Mouse (Mus musculus) hindbrain, embryonic 15.5 days (tissue): ENCODE data around the gene Nomo1. TPM values are rescaled to one million over a fixed set of nuclear protein-coding genes. Genes with fewer than 3 reads are reported as not detected.

Source experiments
- ATAC-seq: fragments of 200-750 bp; cut with Nextera tagmentation; 2 replicates; pipeline ENCODE4 v1.8.0; 2017; ENCODE audit warnings: low read depth, moderate number of reproducible peaks, moderate TSS enrichment; ENCODE audit not compliant: low FRiP score
- H3K27ac ChIP-seq: fragments of 300-500 bp; sonication (generic); replicated peaks from 2 replicates; pipeline ENCODE4 v1.5.1; 2015; ENCODE audit warnings: mild to moderate bottlenecking, inconsistent platforms
- H3K27me3 ChIP-seq: fragments of 300-500 bp; sonication (generic); 2 replicates; pipeline ENCODE4 v1.6.1; 2015; ENCODE audit warnings: control low read depth, inconsistent platforms
- H3K36me3 ChIP-seq: fragments of 300-500 bp; sonication (generic); 2 replicates; pipeline ENCODE4 v1.6.1; 2015; ENCODE audit warnings: control low read depth, inconsistent platforms
- H3K4me1 ChIP-seq: fragments of 300-500 bp; sonication (generic); replicated peaks from 2 replicates; pipeline ENCODE4 v1.6.1; 2015; ENCODE audit warnings: control low read depth, inconsistent platforms
- H3K4me2 ChIP-seq: fragments of 300-500 bp; sonication (generic); 2 replicates; pipeline ENCODE4 v1.6.1; 2015; ENCODE audit warnings: moderate library complexity, mild to moderate bottlenecking, inconsistent platforms
- H3K4me3 ChIP-seq: fragments of 300-500 bp; sonication (generic); 2 replicates; pipeline ENCODE4 v1.5.1; 2015; ENCODE audit warnings: mild to moderate bottlenecking, inconsistent platforms
- H3K9ac ChIP-seq: fragments of 300-500 bp; sonication (generic); 2 replicates; pipeline ENCODE4 v1.6.1; 2015; ENCODE audit warnings: inconsistent platforms
- H3K9me3 ChIP-seq: fragments of 300-500 bp; sonication (generic); 2 replicates; pipeline ENCODE4 v1.6.1; 2016; ENCODE audit warnings: control low read depth, inconsistent platforms
- WGBS: fragments of 180-500 bp; shearing (Covaris S2); methylation state at CpG from one replicate; pipeline ENCODE4 v1.1.7; 2015; 5-methylcytosine and 5-hydroxymethylcytosine counted together
- polyA plus RNA-seq: library from polyadenylated mRNA; unstranded; fragments of >200 nt; fragmentation: Nextera tagmentation; extraction: Ambion mirVana; gene quantifications from 2 replicates; pipeline ENCODE4 v1.2.1, GENCODE M21; 2015

Gene Nomo1
- polyA plus RNA-seq, 1 experiment from 2014 or later = 47.0 TPM

DNA sequence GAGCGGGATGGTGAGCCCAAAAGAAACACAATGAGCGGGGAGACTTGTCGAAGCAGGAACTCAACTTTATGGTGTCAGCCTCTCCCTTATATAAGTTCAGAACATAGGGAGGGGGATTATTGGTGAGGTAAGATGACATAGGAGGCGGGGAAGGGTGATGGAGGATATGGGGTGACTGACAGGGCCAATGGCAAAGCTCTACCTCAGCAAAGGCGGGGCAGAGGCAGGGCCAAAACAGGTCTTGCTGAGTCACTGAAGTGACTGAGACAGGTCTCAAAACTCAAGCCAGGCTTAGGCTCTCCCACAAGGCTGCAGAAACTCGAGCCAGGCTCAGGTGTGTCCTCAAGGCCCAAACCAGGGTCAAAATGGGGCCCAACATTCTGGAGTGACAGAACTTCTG lies 52.9 kb downstream of the Nomo1 start:
- 91% methylated on average over 6 of the region's 6 CpGs for WGBS
- H3K27ac ChIP-seq = no peak overlapping the region
- no peak overlapping the region for H3K4me2 ChIP-seq
- ATAC-seq = no peak
- no peak overlapping the region for H3K9ac ChIP-seq
- no peaks in the 10 kb centered on the region for H3K4me1 ChIP-seq
- H3K4me3 ChIP-seq = no peak overlapping the region
- H3K9me3 ChIP-seq = no peaks in the 10 kb centered on the region
- H3K27me3 ChIP-seq = no peaks in the 10 kb centered on the region
- peaks cover 23% of the 10 kb centered on the region for H3K36me3 ChIP-seq

DNA sequence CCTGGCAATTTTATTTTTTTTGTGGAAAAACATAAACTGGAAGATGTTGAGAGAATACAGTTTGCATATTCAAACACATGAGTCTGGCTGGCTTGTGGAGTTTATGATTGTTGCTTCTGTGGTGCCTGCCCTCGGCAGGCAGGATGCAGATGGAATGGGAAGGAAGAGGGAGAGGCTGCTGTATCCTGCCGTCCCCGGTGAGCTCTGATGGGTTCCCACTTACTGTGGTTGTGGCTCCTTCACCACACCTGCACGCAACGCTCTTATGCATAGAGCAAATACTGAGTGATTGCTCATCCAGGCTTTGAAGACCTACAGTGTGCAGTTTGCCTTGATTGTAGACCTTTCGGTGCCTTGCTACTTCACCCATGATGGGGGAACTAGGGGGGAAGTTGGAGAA lies 54.7 kb downstream of the Nomo1 start:
- H3K27me3 ChIP-seq = no peaks in the 10 kb centered on the region
- no peak overlapping the region for H3K4me2 ChIP-seq
- ATAC-seq = no peak
- no peak overlapping the region for H3K27ac ChIP-seq
- peaks cover 2% of the 10 kb centered on the region; the same call in 1 of the 2 replicates for H3K4me1 ChIP-seq
- WGBS = 92% methylated on average over 6 of the region's 6 CpGs
- no peak overlapping the region for H3K9ac ChIP-seq
- no peak overlapping the region for H3K4me3 ChIP-seq
- no peaks in the 10 kb centered on the region for H3K9me3 ChIP-seq
- H3K36me3 ChIP-seq = peaks cover 9% of the 10 kb centered on the region

DNA sequence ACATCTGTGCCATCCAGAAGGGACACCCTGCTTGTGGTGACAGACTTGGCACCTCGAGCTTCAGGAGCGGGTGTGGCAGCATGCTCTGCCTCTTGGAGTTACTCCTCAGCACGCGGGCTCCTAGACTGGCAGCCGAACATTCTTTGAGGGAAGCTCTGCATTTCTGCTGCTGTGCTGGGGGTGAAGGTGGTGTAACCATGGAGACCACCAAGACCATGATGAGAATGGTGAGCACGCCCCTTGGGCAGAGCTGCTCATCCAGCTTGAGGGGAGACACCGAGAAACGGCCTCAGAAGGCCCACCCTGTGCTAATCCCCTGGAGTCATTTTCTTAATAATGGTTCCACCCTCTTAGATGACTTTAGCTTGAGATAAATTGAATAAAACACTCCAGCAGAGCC lies 59.3 kb downstream of the Nomo1 start:
- Histone ChIP-seq H3K36me3 (no peaks in the 10 kb centered on the region), H3K9me3 (no peaks in the 10 kb centered on the region), H3K4me3 (no peak overlapping the region), H3K4me2 (no peak overlapping the region), H3K9ac (no peak overlapping the region), H3K27me3 (peaks cover 11% of the 10 kb centered on the region), H3K27ac (no peak overlapping the region), H3K4me1 (peaks cover 18% of the 10 kb centered on the region)
- no peak for ATAC-seq
- 24% methylated on average over 8 of the region's 8 CpGs for WGBS

DNA sequence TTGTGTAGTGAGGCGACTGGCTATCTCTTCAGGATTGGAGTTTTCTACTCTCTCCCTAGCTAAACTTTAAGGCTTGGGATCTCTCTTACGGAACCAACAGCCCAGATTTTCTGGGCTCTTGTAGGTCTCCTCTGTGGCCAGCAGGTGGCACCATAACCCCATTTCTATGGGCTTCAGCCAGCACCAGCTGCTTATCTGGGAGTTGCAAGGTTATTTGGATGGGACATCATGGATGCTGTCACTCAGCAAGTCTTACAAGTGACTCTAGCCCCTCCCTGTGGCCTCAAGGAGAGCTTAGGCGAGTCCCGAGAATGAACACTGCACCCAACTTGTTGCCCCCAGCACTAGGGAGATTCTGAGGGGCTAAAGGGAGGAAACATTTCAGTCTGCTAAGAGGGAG lies 62.6 kb downstream of the Nomo1 start:
- H3K4me2 ChIP-seq = no peak overlapping the region
- H3K27ac ChIP-seq = no peak overlapping the region
- no peak overlapping the region for H3K4me3 ChIP-seq
- H3K4me1 ChIP-seq = peaks cover 32% of the 10 kb centered on the region
- H3K9ac ChIP-seq = no peak overlapping the region
- ATAC-seq = peak; percentile 37; the same call in 1 of the 2 replicates
- H3K36me3 ChIP-seq = no peaks in the 10 kb centered on the region
- 3% methylated on average over 4 of the region's 4 CpGs for WGBS
- no peaks in the 10 kb centered on the region for H3K9me3 ChIP-seq
- H3K27me3 ChIP-seq = peaks cover 11% of the 10 kb centered on the region

DNA sequence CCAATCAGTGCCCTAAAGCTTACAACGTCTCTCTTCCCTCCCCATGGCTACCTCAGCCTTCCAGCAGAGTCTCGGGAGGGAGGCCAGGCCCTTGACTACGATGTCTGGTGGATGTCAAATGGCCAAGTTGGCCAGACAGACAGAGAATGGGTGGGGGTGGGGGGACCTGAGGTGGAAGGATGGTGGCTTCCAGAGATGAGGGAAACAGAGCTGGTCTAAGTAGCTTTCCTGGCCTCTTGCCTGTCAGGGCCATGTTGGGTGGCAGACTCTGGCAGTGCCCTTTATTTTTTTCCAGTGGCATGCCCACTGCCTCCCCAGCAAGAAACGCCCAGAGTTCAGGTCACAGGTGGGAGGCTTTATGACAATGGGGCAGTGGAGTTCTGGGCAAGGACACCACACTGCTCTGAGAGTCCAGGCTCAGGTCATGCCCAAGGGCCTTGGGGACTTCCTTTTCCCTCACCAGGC lies 63.9 kb downstream of the Nomo1 start:
- peaks cover 11% of the 10 kb centered on the region for H3K27me3 ChIP-seq
- no peak overlapping the region for H3K4me3 ChIP-seq
- H3K9ac ChIP-seq = no peak overlapping the region
- 57% methylated on average over 4 of the region's 4 CpGs for WGBS
- H3K4me2 ChIP-seq = 0 out of 2 replicates have a peak overlapping the region, but pooled peaks have one; percentile 11
- no peaks in the 10 kb centered on the region for H3K36me3 ChIP-seq
- no peak overlapping the region for H3K27ac ChIP-seq
- no peaks in the 10 kb centered on the region for H3K9me3 ChIP-seq
- H3K4me1 ChIP-seq = peaks cover 32% of the 10 kb centered on the region
- ATAC-seq = no peak

DNA sequence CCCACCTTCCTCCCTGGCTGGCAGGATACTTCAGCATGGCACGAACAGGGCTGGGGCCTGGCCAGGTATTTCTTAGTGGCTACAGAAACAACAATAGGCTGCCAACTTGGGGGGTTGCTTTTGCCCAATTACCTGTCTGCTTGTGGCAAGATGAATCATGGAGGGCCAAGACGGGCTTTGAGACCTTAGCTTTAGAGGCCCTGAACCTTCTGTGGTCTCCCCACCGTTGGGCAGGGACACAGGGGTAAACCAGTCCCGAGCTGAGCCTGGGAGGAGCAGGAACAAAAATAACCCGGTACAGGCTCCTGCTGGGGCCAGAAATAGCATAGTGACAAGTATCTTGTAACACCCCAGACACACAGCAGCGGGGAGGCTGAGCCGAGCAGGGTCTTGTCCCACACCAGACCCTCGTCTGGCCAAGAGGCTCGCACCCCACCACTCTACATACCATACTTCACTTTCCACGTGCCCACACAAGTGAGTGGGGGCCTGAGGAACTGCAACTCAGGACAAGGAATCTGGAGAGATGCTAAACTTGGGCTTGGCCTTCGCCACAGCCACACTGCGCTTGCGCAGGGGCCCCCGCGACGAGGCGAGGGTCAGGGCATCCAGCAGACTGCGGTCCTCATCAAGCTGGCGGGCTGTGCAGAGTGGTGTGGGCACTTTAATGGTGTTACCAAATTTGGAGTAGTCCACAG lies 64.9 kb downstream of the Nomo1 start:
- no peak overlapping the region for H3K27ac ChIP-seq
- H3K9ac ChIP-seq = no peak overlapping the region
- ATAC-seq = no peak
- no peaks in the 10 kb centered on the region for H3K36me3 ChIP-seq
- peaks cover 11% of the 10 kb centered on the region for H3K27me3 ChIP-seq
- H3K4me1 ChIP-seq = peaks cover 36% of the 10 kb centered on the region
- peak overlapping the region; percentile 17; the same call in 1 of the 2 replicates for H3K4me2 ChIP-seq
- no peaks in the 10 kb centered on the region for H3K9me3 ChIP-seq
- WGBS = 84% methylated on average over 19 of the region's 19 CpGs
- no peak overlapping the region for H3K4me3 ChIP-seq

DNA sequence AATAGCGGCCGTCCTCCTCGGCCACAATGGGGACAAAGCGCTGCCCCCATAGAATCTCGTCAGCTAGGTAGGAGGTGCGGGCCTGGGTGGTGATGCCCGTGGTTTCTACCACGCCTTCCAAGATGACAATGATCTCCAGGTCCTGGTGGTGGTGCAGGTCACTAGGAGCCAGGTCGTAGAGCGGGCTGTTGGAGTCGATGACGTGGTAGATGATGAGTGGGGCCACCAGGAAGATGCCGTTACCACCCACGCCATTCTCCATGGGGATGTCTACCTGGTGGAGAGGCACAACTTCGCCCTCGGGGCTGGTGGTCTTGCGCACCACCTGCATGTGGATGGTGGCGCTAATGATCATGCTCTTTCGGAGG lies 65.4 kb downstream of the Nomo1 start:
- no peaks in the 10 kb centered on the region for H3K9me3 ChIP-seq
- H3K27me3 ChIP-seq = peaks cover 11% of the 10 kb centered on the region
- H3K4me1 ChIP-seq = peaks cover 41% of the 10 kb centered on the region
- H3K4me3 ChIP-seq = no peak overlapping the region
- H3K4me2 ChIP-seq = peak overlapping the region; percentile 17; the same call in 1 of the 2 replicates
- no peak overlapping the region for H3K9ac ChIP-seq
- H3K27ac ChIP-seq = no peak overlapping the region
- H3K36me3 ChIP-seq = no peaks in the 10 kb centered on the region
- ATAC-seq = no peak
- 95% methylated on average over 19 of the region's 19 CpGs for WGBS

DNA sequence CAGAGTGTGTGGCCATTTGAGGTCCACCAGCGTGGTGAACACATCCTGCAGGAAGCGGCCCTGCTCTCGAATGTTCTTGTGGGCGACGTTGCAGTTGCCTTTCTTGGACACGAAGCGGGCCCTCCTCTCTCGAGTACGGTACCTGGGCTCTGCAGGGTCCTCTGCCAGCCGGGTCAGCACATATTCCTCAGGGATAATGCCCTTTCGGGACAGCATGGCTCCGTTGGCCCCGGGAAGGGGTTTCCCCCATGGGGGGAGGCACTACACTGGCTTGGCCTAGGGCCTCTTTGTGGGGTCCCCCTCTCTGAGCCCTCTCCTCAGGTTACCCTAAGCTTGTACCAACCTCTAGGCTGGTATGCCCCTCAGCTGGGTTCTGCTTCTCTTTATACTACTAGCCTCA lies 66.2 kb downstream of the Nomo1 start:
- peaks cover 49% of the 10 kb centered on the region for H3K4me1 ChIP-seq
- H3K4me2 ChIP-seq = peak overlapping the region; percentile 76
- H3K36me3 ChIP-seq = no peaks in the 10 kb centered on the region
- no peak for ATAC-seq
- 86% methylated on average over 13 of the region's 13 CpGs for WGBS
- peaks cover 10% of the 10 kb centered on the region for H3K27me3 ChIP-seq
- no peak overlapping the region for H3K27ac ChIP-seq
- H3K9me3 ChIP-seq = no peaks in the 10 kb centered on the region
- peak overlapping the region; percentile 69 for H3K4me3 ChIP-seq
- peak overlapping the region; percentile 81 for H3K9ac ChIP-seq

DNA sequence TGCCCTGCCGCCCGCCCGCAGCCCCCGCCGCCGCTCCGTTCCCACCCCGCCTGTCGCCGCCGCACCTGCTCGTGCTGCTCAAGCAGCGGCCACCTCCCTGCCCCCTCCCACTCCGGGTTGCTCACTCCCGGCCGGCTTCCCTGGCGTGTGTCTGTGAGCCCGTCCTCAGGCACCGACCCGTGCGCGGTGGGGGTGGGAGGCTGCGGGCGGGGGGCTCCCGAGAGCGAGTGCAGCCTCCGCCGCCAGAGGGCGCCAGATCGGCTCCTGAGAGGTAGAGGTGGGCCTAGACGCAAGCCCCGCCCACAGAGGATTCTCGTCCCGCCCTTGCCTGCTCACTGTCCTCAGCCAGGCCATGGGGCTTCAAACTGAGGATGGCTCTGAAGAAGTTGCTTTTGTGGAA lies 67.1 kb downstream of the Nomo1 start, which contains the start of gene Kcnj11:
Gene Kcnj11 (minus strand): TSS at position 202 of the 400 bp plus-strand sequence.
- Histone ChIP-seq H3K27ac (0 out of 2 replicates have a peak within 1 kb of the TSS, but pooled peaks have one; percentile 36), H3K27me3 (peaks cover 2% of the 10 kb centered on the region; the same call in 1 of the 2 replicates), H3K36me3 (no peaks in the 10 kb centered on the region), H3K4me2 (peak within 1 kb of the TSS; percentile 76), H3K9me3 (no peaks in the 10 kb centered on the region), H3K4me1 (peaks cover 54% of the 10 kb centered on the region), H3K9ac (peak within 1 kb of the TSS; percentile 81), H3K4me3 (peak within 1 kb of the TSS; percentile 69)
- 1% methylated on average over 32 of the region's 34 CpGs for WGBS
- peak; percentile 82 for ATAC-seq

DNA sequence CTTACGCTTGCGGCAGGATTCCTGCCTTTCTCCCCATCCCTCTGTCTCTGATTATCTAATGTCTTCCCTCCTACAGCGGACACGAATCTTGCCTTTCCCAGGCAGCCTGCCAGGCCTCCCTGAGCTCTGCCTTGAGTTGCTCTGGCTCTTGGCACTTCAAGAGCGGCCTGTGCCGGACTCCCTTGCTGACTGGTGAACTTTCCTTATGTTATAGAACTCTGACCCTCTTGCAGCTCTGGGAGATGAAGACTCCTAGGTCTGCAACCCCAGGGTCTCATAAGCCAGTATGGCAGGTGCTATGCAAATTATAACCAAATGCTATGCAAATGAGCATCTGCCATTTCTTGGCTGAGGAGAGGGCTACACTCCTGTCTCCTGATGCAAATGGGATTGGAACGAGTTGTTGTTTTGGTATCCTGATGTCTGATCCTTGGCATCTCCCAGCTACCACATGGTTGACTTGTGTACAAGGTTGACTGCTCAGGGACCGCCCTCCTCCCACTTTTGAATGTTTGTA lies 69.6 kb downstream of the Nomo1 start:
- Histone ChIP-seq H3K36me3 (no peaks in the 10 kb centered on the region), H3K27me3 (no peaks in the 10 kb centered on the region), H3K4me2 (no peak overlapping the region), H3K4me3 (no peak overlapping the region), H3K4me1 (peaks cover 35% of the 10 kb centered on the region), H3K9me3 (no peaks in the 10 kb centered on the region), H3K9ac (no peak overlapping the region), H3K27ac (peak overlapping the region; percentile 40)
- 49% methylated on average over 8 of the region's 8 CpGs for WGBS
- ATAC-seq = peak; percentile 24; the same call in 1 of the 2 replicates

DNA sequence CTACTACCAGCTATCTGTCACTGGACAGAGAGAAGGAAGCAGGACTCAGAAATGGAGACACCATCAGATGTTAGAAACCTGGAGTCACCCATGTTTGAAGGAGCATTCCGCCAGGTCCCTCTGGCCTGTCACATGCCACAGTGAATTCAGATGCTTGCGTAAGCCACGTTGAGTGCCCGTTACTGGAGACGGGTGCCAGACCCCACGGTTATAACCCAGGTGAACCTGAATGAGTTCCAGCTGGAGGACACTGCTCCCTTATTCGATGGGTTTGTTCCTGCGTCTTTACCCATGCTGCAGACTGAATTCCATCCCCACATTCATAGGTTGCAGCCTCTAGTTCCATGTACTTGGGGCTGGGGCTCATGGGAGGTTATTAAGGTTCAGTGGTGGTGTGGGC lies 70.3 kb downstream of the Nomo1 start:
- WGBS = 77% methylated on average over 8 of the region's 8 CpGs
- no peaks in the 10 kb centered on the region for H3K27me3 ChIP-seq

DNA sequence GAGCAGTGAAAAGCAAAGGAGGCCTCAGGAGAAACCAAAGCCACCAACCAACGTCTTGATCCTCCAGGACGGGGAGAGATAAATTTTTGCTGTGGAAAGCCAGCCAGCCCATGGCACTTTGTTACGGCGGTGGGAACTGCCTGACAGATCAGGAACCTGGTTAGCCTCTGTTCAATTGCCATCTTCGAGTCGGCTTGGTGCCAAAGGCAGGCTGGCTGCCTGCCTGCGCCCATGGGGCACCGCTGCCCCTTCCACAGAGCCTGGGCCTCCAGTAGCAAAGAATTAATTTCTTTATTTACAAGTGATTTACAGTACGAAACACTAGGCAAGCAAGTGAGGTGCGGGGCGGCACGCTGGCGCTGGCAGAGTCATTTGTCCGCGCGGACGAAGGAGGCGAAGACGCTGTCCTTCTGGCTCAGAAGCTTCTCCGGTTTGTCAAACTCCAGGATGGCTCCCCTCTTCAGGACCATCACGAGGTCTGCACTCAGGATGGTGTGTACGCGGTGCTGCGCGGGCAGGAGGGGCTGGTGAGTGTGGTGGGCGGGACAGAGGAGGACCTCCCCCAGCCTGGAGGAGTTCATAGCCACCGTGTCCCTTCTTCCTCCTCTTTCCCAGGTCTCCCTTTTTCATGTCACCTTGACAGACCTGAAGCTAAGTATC lies 70.9 kb downstream of the Nomo1 start:
- H3K27ac ChIP-seq = peak overlapping the region; percentile 40
- no peak overlapping the region for H3K9ac ChIP-seq

More for the DNA sequence above, 70.3 kb downstream of the Nomo1 start:
- Histone ChIP-seq H3K36me3 (no peaks in the 10 kb centered on the region), H3K9me3 (no peaks in the 10 kb centered on the region), H3K27ac (peak overlapping the region; percentile 40), H3K4me2 (no peak overlapping the region), H3K4me3 (no peak overlapping the region), H3K4me1 (peaks cover 29% of the 10 kb centered on the region), H3K9ac (no peak overlapping the region)
- no peak for ATAC-seq

More for the DNA sequence above, 70.9 kb downstream of the Nomo1 start:
- H3K36me3 ChIP-seq = no peaks in the 10 kb centered on the region
- 58% methylated on average over 27 of the region's 27 CpGs for WGBS
- H3K27me3 ChIP-seq = no peaks in the 10 kb centered on the region
- 0 out of 2 replicates have a peak overlapping the region, but pooled peaks have one; percentile 2 for H3K4me2 ChIP-seq
- no peak for ATAC-seq
- no peak overlapping the region for H3K4me3 ChIP-seq
- H3K4me1 ChIP-seq = peaks cover 29% of the 10 kb centered on the region
- H3K9me3 ChIP-seq = no peaks in the 10 kb centered on the region
